12 mouse cellular contexts compared by ENCODE assay signal in genomic region chr10:128935826-128936440, GRCm38 (mm10). TPM values are rescaled to one million over a fixed set of nuclear protein-coding genes. Genes with fewer than 3 reads are reported as not detected.
DNase-seq lines count a peak whose midpoint lies in the region; ATAC-seq lines count a peak whose summit lies in the region.
"Had no signal": no experiment of that assay in that cellular context is flagged by ENCODE, and none has a peak within 500 bp of the region (broad histone marks: within the 10 kb centered on the region; RNA-seq: fewer than 3 reads in every experiment).

No protein-coding gene starts in this region.

- no peak overlapping the region for H3K27ac ChIP-seq in hindbrain, embryonic 15.5 days (replicated peaks)
- H3K27ac ChIP-seq in hindbrain, embryonic 12.5 days = no peak overlapping the region
- peak overlapping the region; percentile 71 for H3K27ac ChIP-seq in brown adipose tissue, adult 24 weeks (replicated peaks; ENCODE audit: low read depth, low read length)
- H3K27ac ChIP-seq: kidney, postnatal 0 days; lung, embryonic 15.5 days; midbrain, embryonic 12.5 days had no signal

- ATAC-seq in hindbrain, embryonic 15.5 days (ENCODE audit: low FRiP score, low read depth) = no peak
- no peak for ATAC-seq in hindbrain, embryonic 12.5 days (ENCODE audit: low FRiP score)

- no peak overlapping the region for H3K9ac ChIP-seq in hindbrain, embryonic 15.5 days
- no peak overlapping the region for H3K9ac ChIP-seq in hindbrain, embryonic 12.5 days
- H3K9ac ChIP-seq: lung, embryonic 15.5 days; midbrain, embryonic 12.5 days had no signal

- DNase-seq in cerebellum, postnatal 10 days = peak; percentile 60 to 62
- peak; percentile 63 to 64 for DNase-seq in heart, postnatal 10 days
- no peak for DNase-seq in right cerebral cortex, adult 2 months (ENCODE audit: low spot score in 2 of 2)
- no peak for DNase-seq in adrenal gland, adult 8-10 months
- DNase-seq in lung, postnatal 36 days = no peak
- DNase-seq: layer of hippocampus, postnatal 36 days had no signal

- peak overlapping the region; percentile 92 for H3K4me2 ChIP-seq in hindbrain, embryonic 15.5 days
- no peak overlapping the region for H3K4me2 ChIP-seq in hindbrain, embryonic 12.5 days (replicated peaks)
- H3K4me2 ChIP-seq: lung, embryonic 15.5 days; midbrain, embryonic 12.5 days had no signal

- no peaks in the 10 kb centered on the region for H3K9me3 ChIP-seq in hindbrain, embryonic 15.5 days
- no peaks in the 10 kb centered on the region for H3K9me3 ChIP-seq in hindbrain, embryonic 12.5 days (replicated peaks)
- H3K9me3 ChIP-seq: lung, embryonic 15.5 days; midbrain, embryonic 12.5 days had no signal

- intact Hi-C loops in heart, postnatal 10 days (cut with DNase I) = no loop called here

- no peaks in the 10 kb centered on the region for H3K36me3 ChIP-seq in hindbrain, embryonic 15.5 days
- no peaks in the 10 kb centered on the region for H3K36me3 ChIP-seq in hindbrain, embryonic 12.5 days
- H3K36me3 ChIP-seq: lung, embryonic 15.5 days; midbrain, embryonic 12.5 days had no signal

- peaks cover 50% of the 10 kb centered on the region for H3K27me3 ChIP-seq in hindbrain, embryonic 15.5 days
- peaks cover 56% of the 10 kb centered on the region for H3K27me3 ChIP-seq in hindbrain, embryonic 12.5 days

- H3K4me3 ChIP-seq in hindbrain, embryonic 15.5 days = no peak overlapping the region
- no peak overlapping the region for H3K4me3 ChIP-seq in hindbrain, embryonic 12.5 days
- peak overlapping the region; percentile 70 for H3K4me3 ChIP-seq in brown adipose tissue, adult 24 weeks (ENCODE audit: insufficient read depth, low read depth, low read length)
- H3K4me3 ChIP-seq: lung, embryonic 15.5 days; midbrain, embryonic 12.5 days had no signal

- 72% methylated on average over 8 of the region's 8 CpGs for WGBS in hindbrain, embryonic 15.5 days
- 74% methylated on average over 8 of the region's 8 CpGs for WGBS in hindbrain, embryonic 12.5 days

- peaks cover 17% of the 10 kb centered on the region; the same call in 1 of the 2 replicates for H3K4me1 ChIP-seq in hindbrain, embryonic 15.5 days (replicated peaks)
- H3K4me1 ChIP-seq in hindbrain, embryonic 12.5 days = peaks cover 12% of the 10 kb centered on the region
- peaks cover 5% of the 10 kb centered on the region; the same call in 1 of the 2 replicates for H3K4me1 ChIP-seq in brown adipose tissue, adult 24 weeks (ENCODE audit: control insufficient read depth, insufficient read depth, insufficient read length, low read length)

RNA-seq across cellular contexts. Expression of gene Itga7, which starts 2.3 kb away (rescaled TPM):
- 8.9 TPM in 2 replicates for polyA plus RNA-seq in hindbrain, embryonic 15.5 days (2015; fragmentation: Nextera tagmentation; extraction: Ambion mirVana)
- 3.6 and 4.4 TPM in 2 replicates for polyA plus RNA-seq in hindbrain, embryonic 12.5 days (2016; fragmentation: Nextera tagmentation; extraction: Ambion mirVana)
- polyA plus RNA-seq in brown adipose tissue, adult 24 weeks (2012; ENCODE audit: insufficient read depth, insufficient read length, missing spikeins) = 23.2 and 28.5 TPM in 2 replicates
- total RNA-seq in heart, postnatal 10 days (2021) = 100 to 1,000 TPM; 125 to 136 TPM
- 10 to 100 TPM in 2 of 4 experiments, 1 to 10 TPM in 2; 9.6 to 27.4 (median 11.8) TPM for total RNA-seq in adrenal gland, adult 8-10 months (2022)

RNA-seq across cellular contexts. Expression of gene Bloc1s1, which starts 12.1 kb away (rescaled TPM):
- 266 and 268 TPM in 2 replicates for polyA plus RNA-seq in hindbrain, embryonic 15.5 days (2015; fragmentation: Nextera tagmentation; extraction: Ambion mirVana)
- 210 and 235 TPM in 2 replicates for polyA plus RNA-seq in hindbrain, embryonic 12.5 days (2016; fragmentation: Nextera tagmentation; extraction: Ambion mirVana)
- 297 and 417 TPM in 2 replicates for polyA plus RNA-seq in brown adipose tissue, adult 24 weeks (2012; ENCODE audit: insufficient read depth, insufficient read length, missing spikeins)
- total RNA-seq in heart, postnatal 10 days (2021) = 100 to 1,000 TPM; 188 to 198 TPM
- total RNA-seq in adrenal gland, adult 8-10 months (2022) = 100 to 1,000 TPM; 137 to 192 (median 168) TPM

RNA-seq across cellular contexts. Expression of gene Rdh5, which starts 13.2 kb away (rescaled TPM):
- 20.9 and 22.1 TPM in 2 replicates for polyA plus RNA-seq in hindbrain, embryonic 15.5 days (2015; fragmentation: Nextera tagmentation; extraction: Ambion mirVana)
- 11.3 and 15.7 TPM in 2 replicates for polyA plus RNA-seq in hindbrain, embryonic 12.5 days (2016; fragmentation: Nextera tagmentation; extraction: Ambion mirVana)
- polyA plus RNA-seq in brown adipose tissue, adult 24 weeks (2012; ENCODE audit: insufficient read depth, insufficient read length, missing spikeins) = 10.9 and 11.5 TPM in 2 replicates
- total RNA-seq in heart, postnatal 10 days (2021) = 1 to 10 TPM; 5.9 to 9.7 TPM
- total RNA-seq in adrenal gland, adult 8-10 months (2022) = 10 to 100 TPM in 3 of 4 experiments, 1 to 10 TPM in 1; 9.5 to 23.2 (median 15.7) TPM

RNA-seq across cellular contexts. Expression of gene Mettl7b, which starts 24.9 kb away (rescaled TPM):
- polyA plus RNA-seq in hindbrain, embryonic 15.5 days (2015; fragmentation: Nextera tagmentation; extraction: Ambion mirVana) = not detected in 2 replicates
- polyA plus RNA-seq in hindbrain, embryonic 12.5 days (2016; fragmentation: Nextera tagmentation; extraction: Ambion mirVana) = not detected in 2 replicates
- not detected in 2 replicates for polyA plus RNA-seq in brown adipose tissue, adult 24 weeks (2012; ENCODE audit: insufficient read depth, insufficient read length, missing spikeins)
- total RNA-seq in heart, postnatal 10 days (2021) = not detected
- total RNA-seq in adrenal gland, adult 8-10 months (2022) = under 1 TPM in 2 of 4 experiments, not detected in 2; 0.32 to 0.46 TPM
- total RNA-seq: layer of hippocampus, postnatal 36 days had no signal
- polyA plus RNA-seq: lung, embryonic 15.5 days; midbrain, embryonic 12.5 days had no signal

RNA-seq across cellular contexts. Expression of gene Cd63, which starts 35.1 kb away (rescaled TPM):
- polyA plus RNA-seq in hindbrain, embryonic 15.5 days (2015; fragmentation: Nextera tagmentation; extraction: Ambion mirVana) = 262 and 274 TPM in 2 replicates
- polyA plus RNA-seq in hindbrain, embryonic 12.5 days (2016; fragmentation: Nextera tagmentation; extraction: Ambion mirVana) = 258 and 273 TPM in 2 replicates
- 59.5 and 73.6 TPM in 2 replicates for polyA plus RNA-seq in brown adipose tissue, adult 24 weeks (2012; ENCODE audit: insufficient read depth, insufficient read length, missing spikeins)
- total RNA-seq in heart, postnatal 10 days (2021) = 100 to 1,000 TPM; 203 to 239 TPM
- 100 to 1,000 TPM; 313 to 472 (median 396) TPM for total RNA-seq in adrenal gland, adult 8-10 months (2022)

Comparison
In these comparisons a context has a peak if more than half of its experiments do, and no peak if none do; other contexts are left out.
1. DNase-seq: peak in cerebellum, postnatal 10 days (2 of 2) and heart, postnatal 10 days (2 of 2); none in right cerebral cortex, adult 2 months (0 of 2), adrenal gland, adult 8-10 months (single experiment) and lung, postnatal 36 days (single experiment).